Mouse (Mus musculus) liver, postnatal 0 days (tissue): Measurements from ENCODE around the gene Prph2. TPM values are rescaled to one million over a fixed set of nuclear protein-coding genes. Genes with fewer than 3 reads are reported as not detected.

ENCODE experiments used
- ATAC-seq: fragments of 200-750 bp; cut with Nextera tagmentation; 2 replicates; pipeline ENCODE4 v1.8.0; 2017; ENCODE audit warnings: mild to moderate bottlenecking, moderate library complexity
- DNase-seq: peaks from one replicate; pipeline ENCODE4 v3.0.0-alpha.2; 2016
- H3K27ac ChIP-seq: fragments of 300-500 bp; sonication (generic); 2 replicates; pipeline ENCODE4 v1.5.1; 2014; ENCODE audit warnings: antibody characterized with exemption, moderate library complexity, mild to moderate bottlenecking, low read depth
- H3K27me3 ChIP-seq: fragments of 300-500 bp; sonication (generic); 2 replicates; pipeline ENCODE4 v1.6.1; 2014; ENCODE audit warnings: low read length, control low read depth, mixed read lengths; ENCODE audit not compliant: insufficient read depth
- H3K36me3 ChIP-seq: fragments of 300-500 bp; sonication (generic); replicated peaks from 2 replicates; pipeline ENCODE4 v1.6.1; 2014; ENCODE audit warnings: mild to moderate bottlenecking, control low read depth, low read length, moderate library complexity, mixed read lengths; ENCODE audit not compliant: insufficient read depth
- H3K4me1 ChIP-seq: fragments of 300-500 bp; sonication (generic); 2 replicates; pipeline ENCODE4 v1.6.1; 2014; ENCODE audit warnings: antibody characterized with exemption, mild to moderate bottlenecking, control low read depth; ENCODE audit not compliant: insufficient read depth
- H3K4me2 ChIP-seq: fragments of 300-500 bp; sonication (generic); 2 replicates; pipeline ENCODE4 v1.6.1; 2014; ENCODE audit warnings: low read depth, mild to moderate bottlenecking, low read length, moderate library complexity, mixed read lengths
- H3K4me3 ChIP-seq: fragments of 300-500 bp; sonication (generic); 2 replicates; pipeline ENCODE4 v1.5.1; 2014; ENCODE audit warnings: low read depth, low read length
- H3K9ac ChIP-seq: fragments of 300-500 bp; sonication (generic); replicated peaks from 2 replicates; pipeline ENCODE4 v1.6.1; 2014; ENCODE audit warnings: mild to moderate bottlenecking, moderate library complexity
- H3K9me3 ChIP-seq: fragments of 300-500 bp; sonication (generic); 2 replicates; pipeline ENCODE4 v1.6.1; 2016; ENCODE audit warnings: mild to moderate bottlenecking, control low read depth, low read length, mixed read lengths
- CTCF ChIP-seq: sonication (generic); IDR thresholded peaks from 2 replicates; pipeline ENCODE4 v1.5.1; 2016; ENCODE audit warnings: antibody characterized with exemption, low read depth
- EP300 ChIP-seq: IDR thresholded peaks from 2 replicates; pipeline ENCODE4 v1.6.1; 2016; ENCODE audit warnings: antibody characterized with exemption, low read depth, mild to moderate bottlenecking
- WGBS: fragments of 180-500 bp; shearing (Covaris S2); extraction: QIAGEN DNeasy Blood & Tissue Kit; methylation state at CpG from one replicate; pipeline ENCODE4 v1.1.7; 2014; ENCODE audit not compliant: insufficient replicate concordance; 5-methylcytosine and 5-hydroxymethylcytosine counted together
- polyA plus RNA-seq: library from polyadenylated mRNA; unstranded; fragments of >200 nt; fragmentation: Nextera tagmentation; extraction: Ambion mirVana; gene quantifications from 2 replicates; pipeline ENCODE4 v1.2.1, GENCODE M21; 2015

Prph2 gene
- polyA plus RNA-seq, 1 experiment from 2014 or later = not detected

DNA sequence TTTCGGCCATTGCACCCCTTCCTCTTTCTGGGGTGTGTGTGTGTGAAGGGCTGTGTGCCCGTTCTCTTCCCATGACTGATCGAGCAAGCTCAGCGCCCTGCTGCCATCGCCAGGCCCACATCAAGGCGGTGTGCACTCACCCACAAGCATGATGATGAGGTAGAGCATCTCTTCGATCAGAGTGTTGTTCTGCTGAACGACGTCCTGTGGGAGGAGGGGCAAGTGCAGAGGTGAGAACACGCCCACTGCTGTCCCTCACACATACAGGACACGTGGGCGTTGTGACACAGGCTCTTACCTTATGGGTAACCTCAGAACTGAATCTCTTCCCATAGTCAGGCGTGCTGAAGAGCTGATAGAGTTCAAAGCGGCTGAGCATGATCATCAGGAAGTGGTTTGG lies 56.6 kb downstream of the Prph2 start:
- Histone ChIP-seq H3K36me3 (peaks cover 94% of the 10 kb centered on the region), H3K27ac (no peak overlapping the region), H3K9ac (no peak overlapping the region), H3K27me3 (no peaks in the 10 kb centered on the region), H3K9me3 (no peaks in the 10 kb centered on the region), H3K4me1 (no peaks in the 10 kb centered on the region), H3K4me3 (no peak overlapping the region), H3K4me2 (no peak overlapping the region)
- no peak for ATAC-seq
- TF ChIP-seq CTCF = no peak
- TF ChIP-seq EP300 = no peak
- no peak for DNase-seq
- 81% methylated on average over 14 of the region's 14 CpGs for WGBS

DNA sequence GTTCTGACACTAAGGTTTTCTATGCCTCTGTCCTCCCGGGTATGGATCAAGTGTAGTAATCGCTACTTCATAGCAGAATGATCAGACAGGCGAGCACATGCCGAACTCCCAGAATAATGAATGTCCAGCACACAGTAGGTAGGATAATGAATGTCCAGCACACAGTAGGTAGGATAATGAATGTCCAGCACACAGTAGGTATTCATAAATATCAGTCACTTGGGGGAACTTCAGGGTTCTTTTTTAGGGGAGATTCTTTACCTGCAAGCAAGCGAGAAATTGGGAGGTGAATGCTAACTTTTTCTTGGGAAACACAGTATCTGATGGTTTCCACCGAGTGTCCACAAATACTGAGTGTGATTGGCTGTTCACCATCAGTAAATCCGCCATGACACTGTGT lies 62.3 kb downstream of the Prph2 start:
- no peak overlapping the region for H3K9ac ChIP-seq
- no peak overlapping the region for H3K27ac ChIP-seq
- no peaks in the 10 kb centered on the region; the same call in 1 of the 2 replicates for H3K9me3 ChIP-seq
- no peak overlapping the region for H3K4me2 ChIP-seq
- no peaks in the 10 kb centered on the region for H3K27me3 ChIP-seq
- TF ChIP-seq CTCF = no peak
- TF ChIP-seq EP300 = no peak
- no peaks in the 10 kb centered on the region for H3K4me1 ChIP-seq
- DNase-seq = no peak
- 89% methylated on average over 7 of the region's 7 CpGs for WGBS
- ATAC-seq = no peak
- H3K4me3 ChIP-seq = no peak overlapping the region
- H3K36me3 ChIP-seq = peaks cover 89% of the 10 kb centered on the region

Other genes with a start within 250 kb of the Prph2 start
- 28.1 and 28.2 TPM in 2 replicates for gene Rrp36, start 236.1 kb upstream of the Prph2 start, polyA plus RNA-seq
- gene Mea1, start 231.7 kb upstream of the Prph2 start, polyA plus RNA-seq = 52.3 and 56.9 TPM in 2 replicates
- 60.0 and 63.0 TPM in 2 replicates for gene Klhdc3, start 229.5 kb upstream of the Prph2 start, polyA plus RNA-seq
- 11.2 and 12.5 TPM in 2 replicates for gene Ppp2r5d, start 205.3 kb upstream of the Prph2 start, polyA plus RNA-seq
- gene Pex6, start 199.0 kb upstream of the Prph2 start, polyA plus RNA-seq = 11.6 and 12.6 TPM in 2 replicates
- gene Gnmt, start 181.3 kb upstream of the Prph2 start, polyA plus RNA-seq = 707 and 780 TPM in 2 replicates
- 23.0 and 24.1 TPM in 2 replicates for gene Cnpy3, start 158.2 kb upstream of the Prph2 start, polyA plus RNA-seq
- 0.11 and 0.14 TPM in 2 replicates for gene Ptcra, start 146.7 kb upstream of the Prph2 start, polyA plus RNA-seq
- 192 and 213 TPM in 2 replicates for gene 2310039H08Rik, start 137.8 kb upstream of the Prph2 start, polyA plus RNA-seq
- 63.6 and 64.1 TPM in 2 replicates for gene Rpl7l1, start 127.8 kb upstream of the Prph2 start, polyA plus RNA-seq
- gene Bicral, start 52.0 kb upstream of the Prph2 start, polyA plus RNA-seq = 1.8 and 1.9 TPM in 2 replicates
- 24.1 and 30.1 TPM in 2 replicates for gene Tbcc, start 19.8 kb upstream of the Prph2 start, polyA plus RNA-seq
- 6.1 and 6.6 TPM in 2 replicates for gene Ubr2, start 100.1 kb downstream of the Prph2 start, polyA plus RNA-seq